Mouse (Mus musculus) erythroblast, embryonic 14.5 days (primary cell): Measurements from ENCODE around the gene Tsc22d4.

Experiments
- GATA1 ChIP-seq: IDR thresholded peaks from 2 replicates; pipeline ENCODE4 v1.6.1; 2012; ENCODE audit warnings: low read length, inconsistent platforms, mixed read lengths
- TAL1 ChIP-seq: IDR thresholded peaks from 3 replicates; pipeline ENCODE4 v1.6.1; 2012; ENCODE audit warnings: low read length, inconsistent platforms, mixed read lengths

DNA sequence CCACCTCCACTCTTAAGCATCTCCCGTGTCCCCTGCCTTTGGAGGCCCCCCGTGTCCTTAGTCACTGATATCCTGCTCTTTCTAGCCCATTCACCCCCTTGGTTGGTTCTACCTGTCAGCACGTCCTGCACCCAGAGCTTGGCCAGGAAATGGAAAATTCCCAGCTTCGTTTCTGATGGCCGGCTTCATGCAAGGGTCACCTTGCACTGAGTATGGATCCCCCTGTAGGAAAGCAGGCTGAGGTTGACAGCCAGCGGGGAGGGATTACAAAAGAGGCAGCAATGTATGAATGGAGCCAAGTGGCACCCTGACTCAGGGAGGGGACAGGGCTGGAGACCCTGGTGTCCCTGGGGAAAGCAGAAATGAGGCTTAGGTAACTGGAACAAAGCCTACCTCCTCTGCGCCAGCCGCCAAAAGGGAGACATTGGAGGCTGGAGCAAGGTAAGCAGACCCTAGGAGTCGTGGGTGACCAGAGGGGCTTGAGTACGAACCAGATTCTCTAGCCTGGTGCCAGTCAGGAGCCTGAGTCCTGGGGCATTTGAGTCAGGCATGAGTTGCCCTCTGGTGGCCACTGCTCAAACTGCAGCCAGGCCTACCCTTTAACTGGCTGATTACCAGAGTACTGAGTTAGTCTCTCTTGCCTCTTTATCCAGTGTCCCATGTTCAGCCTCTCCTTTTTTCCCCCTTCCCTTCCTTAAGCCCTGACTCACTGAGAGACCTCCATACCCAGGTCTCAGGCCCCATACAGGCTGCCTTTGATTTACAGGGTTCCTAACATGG is 11.5 kb downstream of the Tsc22d4 start:
- TF ChIP-seq TAL1 (no peak), GATA1 (no peak)
